Mouse (Mus musculus): ENCODE measurements at regions not wholly inside any gene's neighbourhood (a gene's known extent, or its start where the extent isn't known, plus 50 kb on each side); places are given as distances from the start of the nearest gene placed in this dataset.

- Histone ChIP-seq H3K4me2 (no peak overlapping the region), H3K4me1 (0 out of 2 replicates have a peak, but pooled peaks cover 7% of the 10 kb centered on the region), H3K27ac (no peak overlapping the region), H3K9ac (no peak overlapping the region), H3K4me3 (replicated peaks) (no peak overlapping the region), H3K27me3 (0 out of 2 replicates have a peak, but pooled peaks cover 7% of the 10 kb centered on the region), H3K9me3 (no peaks in the 10 kb centered on the region), H3K36me3 (replicated peaks) (no peaks in the 10 kb centered on the region)
- WGBS: 57% methylated on average over 3 of the region's 3 CpGs
- ATAC-seq (ENCODE audit: low FRiP score): peak; percentile 44; the same call in 1 of the 2 replicates
Measured at GRCm38 (mm10) chr8:113916649-113917048, 68.1 kb upstream of the Adamts18 start.

GRCm38 (mm10) chr8:113917197-113917596, 68.7 kb upstream of the Adamts18 start:
- ATAC-seq (ENCODE audit: low FRiP score): peak; percentile 86; the same call in 1 of the 2 replicates
- 16% methylated on average over 6 of the region's 6 CpGs for WGBS
- H3K4me1 ChIP-seq: 0 out of 2 replicates have a peak, but pooled peaks cover 7% of the 10 kb centered on the region
- H3K4me2 ChIP-seq: peak overlapping the region; percentile 4; the same call in 1 of the 2 replicates
- 0 out of 2 replicates have a peak, but pooled peaks cover 7% of the 10 kb centered on the region for H3K27me3 ChIP-seq
- no peaks in the 10 kb centered on the region for H3K9me3 ChIP-seq
- H3K9ac ChIP-seq: no peak overlapping the region
- no peaks in the 10 kb centered on the region for H3K36me3 ChIP-seq (replicated peaks)
- no peak overlapping the region for H3K4me3 ChIP-seq (replicated peaks)
- 0 out of 2 replicates have a peak overlapping the region, but pooled peaks have one; percentile 8 for H3K27ac ChIP-seq

- Histone ChIP-seq H3K27ac (no peak overlapping the region), H3K9ac (no peak overlapping the region), H3K4me3 (replicated peaks) (no peak overlapping the region), H3K4me1 (0 out of 2 replicates have a peak, but pooled peaks cover 7% of the 10 kb centered on the region), H3K27me3 (0 out of 2 replicates have a peak, but pooled peaks cover 7% of the 10 kb centered on the region), H3K36me3 (replicated peaks) (no peaks in the 10 kb centered on the region), H3K9me3 (no peaks in the 10 kb centered on the region), H3K4me2 (no peak overlapping the region)
- ATAC-seq (ENCODE audit: low FRiP score): no peak
- WGBS: 85% methylated on average over 2 of the region's 2 CpGs
Measured at GRCm38 (mm10) chr8:113920306-113920705, 71.8 kb upstream of the Adamts18 start.

GRCm38 (mm10) chr8:113923381-113923780, 74.8 kb upstream of the Adamts18 start:
- Histone ChIP-seq H3K9ac (no peak overlapping the region), H3K9me3 (no peaks in the 10 kb centered on the region), H3K4me2 (no peak overlapping the region), H3K27ac (no peak overlapping the region), H3K4me1 (no peaks in the 10 kb centered on the region), H3K27me3 (0 out of 2 replicates have a peak, but pooled peaks cover 7% of the 10 kb centered on the region), H3K36me3 (replicated peaks) (no peaks in the 10 kb centered on the region), H3K4me3 (replicated peaks) (no peak overlapping the region)
- 78% methylated on average over 3 of the region's 3 CpGs for WGBS
- no peak for ATAC-seq (ENCODE audit: low FRiP score)

- no peak for ATAC-seq (ENCODE audit: low FRiP score)
- WGBS: 85% methylated on average over 3 of the region's 3 CpGs
Measured at GRCm38 (mm10) chr8:113953721-113954120, 105.2 kb upstream of the Adamts18 start.

GRCm38 (mm10) chr8:113956439-113957043, 108.0 kb upstream of the Adamts18 start:
- Histone ChIP-seq H3K4me2 (no peak overlapping the region), H3K27me3 (no peaks in the 10 kb centered on the region), H3K27ac (no peak overlapping the region), H3K4me3 (replicated peaks) (no peak overlapping the region), H3K9me3 (no peaks in the 10 kb centered on the region), H3K9ac (no peak overlapping the region), H3K4me1 (peaks cover 3% of the 10 kb centered on the region; the same call in 1 of the 2 replicates), H3K36me3 (replicated peaks) (no peaks in the 10 kb centered on the region)
- 88% methylated on average over 14 of the region's 14 CpGs for WGBS
- ATAC-seq (ENCODE audit: low FRiP score): no peak

More at GRCm38 (mm10) chr8:113953721-113954120, 105.2 kb upstream of the Adamts18 start:
- Histone ChIP-seq H3K27ac (no peak overlapping the region), H3K4me1 (peaks cover 3% of the 10 kb centered on the region; the same call in 1 of the 2 replicates), H3K9me3 (no peaks in the 10 kb centered on the region), H3K4me3 (replicated peaks) (no peak overlapping the region), H3K4me2 (no peak overlapping the region), H3K36me3 (replicated peaks) (no peaks in the 10 kb centered on the region), H3K9ac (no peak overlapping the region), H3K27me3 (no peaks in the 10 kb centered on the region)

GRCm38 (mm10) chr8:113957821-113958220, 109.3 kb upstream of the Adamts18 start:
- no peaks in the 10 kb centered on the region for H3K36me3 ChIP-seq (replicated peaks)
- H3K9ac ChIP-seq: no peak overlapping the region
- no peak for ATAC-seq (ENCODE audit: low FRiP score)
- H3K27ac ChIP-seq: no peak overlapping the region
- H3K4me2 ChIP-seq: no peak overlapping the region
- no peak overlapping the region for H3K4me3 ChIP-seq (replicated peaks)
- peaks cover 3% of the 10 kb centered on the region; the same call in 1 of the 2 replicates for H3K4me1 ChIP-seq
- 72% methylated on average over 6 of the region's 6 CpGs for WGBS
- no peaks in the 10 kb centered on the region for H3K9me3 ChIP-seq
- no peaks in the 10 kb centered on the region for H3K27me3 ChIP-seq

- Histone ChIP-seq H3K36me3 (replicated peaks) (no peaks in the 10 kb centered on the region), H3K27me3 (no peaks in the 10 kb centered on the region), H3K4me2 (no peak overlapping the region), H3K4me3 (replicated peaks) (no peak overlapping the region), H3K9ac (no peak overlapping the region), H3K4me1 (peaks cover 14% of the 10 kb centered on the region; the same call in 1 of the 2 replicates), H3K9me3 (peaks cover 4% of the 10 kb centered on the region; the same call in 1 of the 2 replicates), H3K27ac (no peak overlapping the region)
- ATAC-seq (ENCODE audit: low FRiP score): no peak
- WGBS: 76% methylated on average over 5 of the region's 5 CpGs
Measured at GRCm38 (mm10) chr8:113975810-113976209, 127.3 kb upstream of the Adamts18 start.

- H3K4me3 ChIP-seq (replicated peaks): no peak overlapping the region
- WGBS: 51% methylated on average over 4 of the region's 4 CpGs
- no peak overlapping the region for H3K27ac ChIP-seq
- no peak for ATAC-seq (ENCODE audit: low FRiP score)
- H3K36me3 ChIP-seq (replicated peaks): no peaks in the 10 kb centered on the region
- peaks cover 4% of the 10 kb centered on the region; the same call in 1 of the 2 replicates for H3K9me3 ChIP-seq
- no peak overlapping the region for H3K9ac ChIP-seq
- no peak overlapping the region for H3K4me2 ChIP-seq
- H3K4me1 ChIP-seq: peaks cover 18% of the 10 kb centered on the region; the same call in 1 of the 2 replicates
- H3K27me3 ChIP-seq: no peaks in the 10 kb centered on the region
Measured at GRCm38 (mm10) chr8:113976626-113977025, 128.1 kb upstream of the Adamts18 start.

GRCm38 (mm10) chr8:113977072-113977471, 128.5 kb upstream of the Adamts18 start:
- WGBS: 70% methylated on average over 4 of the region's 4 CpGs
- ATAC-seq (ENCODE audit: low FRiP score): no peak
- H3K36me3 ChIP-seq (replicated peaks): no peaks in the 10 kb centered on the region
- no peak overlapping the region for H3K4me2 ChIP-seq
- H3K9me3 ChIP-seq: peaks cover 4% of the 10 kb centered on the region; the same call in 1 of the 2 replicates
- H3K9ac ChIP-seq: no peak overlapping the region
- H3K4me1 ChIP-seq: peaks cover 21% of the 10 kb centered on the region; the same call in 1 of the 2 replicates
- H3K4me3 ChIP-seq (replicated peaks): no peak overlapping the region
- no peak overlapping the region for H3K27ac ChIP-seq
- peaks cover under 1% of the 10 kb centered on the region; the same call in 1 of the 2 replicates for H3K27me3 ChIP-seq

GRCm38 (mm10) chr8:113978946-113979345, 130.4 kb upstream of the Adamts18 start:
- H3K4me2 ChIP-seq: no peak overlapping the region
- ATAC-seq (ENCODE audit: low FRiP score): peak; percentile 54; the same call in 1 of the 2 replicates
- H3K27ac ChIP-seq: peak overlapping the region; percentile 46; the same call in 1 of the 2 replicates
- peaks cover 4% of the 10 kb centered on the region; the same call in 1 of the 2 replicates for H3K9me3 ChIP-seq
- no peaks in the 10 kb centered on the region for H3K36me3 ChIP-seq (replicated peaks)
- no peak overlapping the region for H3K9ac ChIP-seq
- H3K4me1 ChIP-seq: peaks cover 21% of the 10 kb centered on the region; the same call in 1 of the 2 replicates
- H3K27me3 ChIP-seq: peaks cover 4% of the 10 kb centered on the region; the same call in 1 of the 2 replicates
- H3K4me3 ChIP-seq (replicated peaks): no peak overlapping the region
- WGBS: 47% methylated on average over 9 of the region's 9 CpGs

- Histone ChIP-seq H3K9ac (no peak overlapping the region), H3K27me3 (peaks cover 4% of the 10 kb centered on the region; the same call in 1 of the 2 replicates), H3K27ac (no peak overlapping the region), H3K36me3 (replicated peaks) (no peaks in the 10 kb centered on the region), H3K4me2 (no peak overlapping the region), H3K4me1 (peaks cover 21% of the 10 kb centered on the region; the same call in 1 of the 2 replicates), H3K9me3 (peaks cover 4% of the 10 kb centered on the region; the same call in 1 of the 2 replicates), H3K4me3 (replicated peaks) (no peak overlapping the region)
- ATAC-seq (ENCODE audit: low FRiP score): no peak
- WGBS: 91% methylated on average over 5 of the region's 5 CpGs
Measured at GRCm38 (mm10) chr8:113979837-113980236, 131.3 kb upstream of the Adamts18 start.
